Mouse (Mus musculus): ENCODE data around the gene Nuak1. TPM values are rescaled to one million over a fixed set of nuclear protein-coding genes. Genes with fewer than 3 reads are reported as not detected.
A peak's percentile ranks its signal among the peaks of the same experiment; 100 is the strongest.

The Nuak1 gene
- total RNA-seq, 2 experiments from 2014 or later = 30.8 to 32.3 TPM

DNA sequence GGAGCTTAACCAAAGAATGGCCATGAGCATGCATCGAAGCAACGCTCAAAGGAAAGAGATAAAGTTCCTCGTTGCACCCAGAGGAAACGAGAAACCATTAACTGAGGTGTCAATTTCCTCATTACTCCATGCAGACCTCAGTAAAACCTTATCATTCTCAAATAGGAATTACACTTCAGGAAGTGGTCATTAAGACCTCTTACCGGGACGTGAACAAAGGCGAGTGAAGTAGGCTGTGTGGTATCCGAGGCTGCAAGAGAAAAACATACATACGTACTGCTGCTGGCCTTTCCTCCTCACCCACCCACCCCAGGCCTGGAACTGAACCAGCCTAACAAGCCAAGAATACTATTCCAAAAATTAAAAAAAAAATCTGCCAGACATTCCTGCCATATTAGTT, 80.0 kb downstream of the Nuak1 start:
- intact Hi-C loops (cut with DNase I) = no loop called here
- no peak for DNase-seq (ENCODE audit: low spot score)

- intact Hi-C loops (cut with DNase I) = no loop called here
- no peak for DNase-seq (ENCODE audit: low spot score)
Observed at GRCm38 (mm10) chr10:84358738-84359120, 81.7 kb downstream of the Nuak1 start.

DNA sequence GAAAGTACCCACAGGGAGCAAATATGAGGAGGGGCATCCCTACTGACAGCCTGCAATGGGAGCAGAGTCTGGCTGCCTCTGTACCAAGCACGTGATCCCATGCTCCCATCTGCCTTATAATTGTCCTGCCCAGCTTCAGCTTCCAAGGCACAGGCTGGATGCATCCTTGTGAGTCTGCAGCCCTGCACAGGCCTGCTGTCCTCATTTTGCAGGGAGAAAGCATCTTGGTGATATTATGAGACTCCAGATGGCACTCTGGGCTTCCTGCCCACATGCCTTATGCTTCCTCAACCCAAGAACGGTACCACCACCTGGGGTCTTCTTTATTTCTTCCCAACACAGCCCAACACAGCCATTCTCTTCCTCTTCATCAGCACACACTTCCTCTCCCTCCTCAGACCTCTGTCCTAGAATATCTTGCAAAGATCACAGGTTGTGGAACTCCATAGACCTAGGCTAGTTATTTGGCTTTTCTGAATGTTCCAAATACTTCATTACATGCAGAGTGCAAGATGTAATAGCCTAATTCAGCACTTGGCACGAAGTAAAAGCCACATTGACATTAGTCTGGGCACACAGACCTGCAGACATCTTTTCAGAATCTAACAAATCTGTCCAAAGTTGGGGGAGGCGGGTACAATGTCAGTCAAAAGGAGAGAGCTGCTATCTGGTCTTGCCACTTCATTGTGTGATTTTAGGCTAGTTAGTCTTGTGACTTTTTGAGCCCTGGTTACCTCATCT, 82.2 kb downstream of the Nuak1 start:
- intact Hi-C loops (cut with DNase I) = no loop called here
- no peak for DNase-seq (ENCODE audit: low spot score)

- no peak for DNase-seq (ENCODE audit: low spot score)
- intact Hi-C loops (cut with DNase I) = no loop called here
Observed at GRCm38 (mm10) chr10:84357593-84357992, 82.8 kb downstream of the Nuak1 start.

DNA sequence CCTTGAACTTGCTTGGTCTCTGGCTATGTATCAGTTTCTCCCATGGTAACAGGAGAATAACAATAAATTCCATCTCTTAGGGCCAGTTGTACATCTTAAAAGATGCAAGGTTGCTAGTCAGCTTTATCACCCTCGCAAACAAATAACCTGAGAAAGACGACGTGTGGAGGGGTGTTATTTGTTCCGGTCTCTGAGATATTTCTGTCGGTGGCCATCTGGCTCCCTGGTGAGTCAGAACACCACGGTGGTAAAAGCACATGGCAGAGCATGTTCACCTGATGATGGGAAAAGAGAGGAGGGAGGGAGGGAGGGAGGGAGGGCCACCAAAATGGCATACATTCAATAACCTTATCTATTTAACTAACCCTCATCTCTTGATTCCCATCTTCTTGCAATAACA, 86.1 kb downstream of the Nuak1 start:
- no peak for DNase-seq (ENCODE audit: low spot score)
- intact Hi-C loops (cut with DNase I) = no loop called here

GRCm38 (mm10) chr10:84345730-84346129, 94.7 kb downstream of the Nuak1 start:
- intact Hi-C loops (cut with DNase I) = no loop called here
- no peak for DNase-seq (ENCODE audit: low spot score)

GRCm38 (mm10) chr10:84343536-84343935, 96.9 kb downstream of the Nuak1 start:
- no peak for DNase-seq (ENCODE audit: low spot score)
- intact Hi-C loops (cut with DNase I) = no loop called here

GRCm38 (mm10) chr10:84339456-84339855, 100.9 kb downstream of the Nuak1 start:
- no peak for DNase-seq (ENCODE audit: low spot score)
- intact Hi-C loops (cut with DNase I) = no loop called here

- intact Hi-C loops (cut with DNase I) = no loop called here
Observed at GRCm38 (mm10) chr10:84338752-84339151, 101.6 kb downstream of the Nuak1 start.

GRCm38 (mm10) chr10:84335441-84335840, 105.0 kb downstream of the Nuak1 start:
- intact Hi-C loops (cut with DNase I) = no loop called here
- peak; percentile 10 for DNase-seq (ENCODE audit: low spot score)

More at GRCm38 (mm10) chr10:84338752-84339151, 101.6 kb downstream of the Nuak1 start:
- no peak for DNase-seq (ENCODE audit: low spot score)

- intact Hi-C loops (cut with DNase I) = no loop called here
- no peak for DNase-seq (ENCODE audit: low spot score)
Observed at GRCm38 (mm10) chr10:84329822-84330221, 110.6 kb downstream of the Nuak1 start.

- intact Hi-C loops (cut with DNase I) = no loop called here
Observed at GRCm38 (mm10) chr10:84329336-84329735, 111.1 kb downstream of the Nuak1 start.

DNA sequence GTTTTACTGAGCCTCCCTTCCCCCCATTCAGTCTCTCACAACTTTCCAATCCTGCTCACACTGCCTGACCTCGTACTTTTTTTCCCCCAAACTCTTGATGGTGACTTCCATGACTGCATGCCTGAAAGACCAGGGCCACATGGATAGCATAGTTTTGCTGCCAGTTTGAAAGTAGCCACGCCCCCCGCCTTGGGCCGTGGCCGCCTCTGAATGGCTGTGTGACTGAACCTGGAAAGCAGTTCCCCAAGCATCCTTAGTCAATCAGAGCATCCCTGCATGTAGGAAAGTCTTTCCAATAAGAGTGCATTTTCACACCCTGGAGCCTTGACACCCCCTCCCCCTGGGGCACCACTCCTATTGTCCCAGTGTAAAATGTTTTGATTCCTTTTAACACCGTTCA, 116.4 kb downstream of the Nuak1 start:
- intact Hi-C loops (cut with DNase I) = no loop called here
- no peak for DNase-seq (ENCODE audit: low spot score)

More at GRCm38 (mm10) chr10:84329336-84329735, 111.1 kb downstream of the Nuak1 start:
- DNase-seq (ENCODE audit: low spot score) = no peak

Other genes with a start within 250 kb of the Nuak1 start
- 10 to 100 TPM; 32.7 to 41.8 TPM for gene Ckap4, start 93.5 kb upstream of the Nuak1 start, total RNA-seq (2021)
- gene Tcp11l2, start 136.0 kb upstream of the Nuak1 start, total RNA-seq (2021) = 100 to 1,000 TPM; 106 to 145 TPM
- gene Polr3b, start 181.7 kb upstream of the Nuak1 start, total RNA-seq (2021) = 10 to 100 TPM; 11.7 to 12.7 TPM